Mouse (Mus musculus) kidney, postnatal 10 days (tissue): Measurements from ENCODE around the gene Etfbkmt.
"Not testable (repeated sequence)": the region's sequence is repeated elsewhere in the genome, so short reads cannot be mapped to it uniquely, and the experiment has no call there.

ENCODE experiments used
- DNase-seq: peaks from one replicate; pipeline ENCODE4 v3.0.0; 2021; ENCODE audit warnings: mixed read lengths

Etfbkmt gene

DNA sequence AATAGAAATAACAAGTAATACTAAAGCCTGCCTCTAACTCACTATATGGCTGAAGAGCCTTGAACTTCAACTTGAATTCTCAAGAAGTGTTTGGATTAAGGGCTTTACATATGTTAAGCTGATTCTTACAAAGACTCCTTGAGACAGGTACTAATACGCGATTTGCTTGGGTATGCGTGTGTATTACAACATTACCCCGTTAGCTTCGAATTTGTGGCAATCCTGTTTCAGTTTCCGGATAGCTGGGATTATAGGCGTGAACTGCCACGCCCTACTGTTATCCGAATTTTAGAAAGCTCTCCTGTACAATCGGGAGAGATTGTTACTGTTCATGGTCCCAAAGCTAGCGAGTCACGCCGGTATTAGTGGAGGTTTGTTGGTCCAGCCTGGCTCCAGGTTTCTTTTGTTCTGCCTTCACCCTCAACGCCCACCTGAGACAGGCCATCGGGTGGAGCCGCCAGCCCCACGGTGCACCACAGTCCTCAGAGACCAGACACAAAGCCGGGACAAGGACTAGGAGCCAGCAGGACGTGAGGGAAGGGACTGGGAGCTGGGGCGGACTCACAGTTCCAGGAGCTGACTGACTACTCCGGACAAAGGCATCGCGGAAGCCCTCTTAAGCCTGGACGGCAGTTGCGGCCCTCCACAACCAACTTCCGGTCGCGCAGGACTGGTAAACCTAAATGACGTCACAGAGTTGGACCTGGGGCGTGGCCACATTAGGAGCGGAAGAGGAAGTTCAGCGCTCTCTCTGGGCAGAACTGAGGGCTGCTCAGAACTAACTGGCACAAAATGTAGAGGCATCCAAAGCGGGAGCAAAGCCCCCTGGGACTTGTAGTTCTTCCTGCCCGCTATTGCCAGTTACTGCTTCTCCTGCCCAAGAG is 48.6 kb downstream of the Etfbkmt start, which contains the start of gene Amn1:
TSS of gene Amn1 (minus strand) at position 672 of the 884 bp plus-strand sequence.
- DNase-seq = peak; percentile 98

- DNase-seq = no peak
Measured at GRCm38 (mm10) chr6:149188925-149189257, 49.2 kb downstream of the Etfbkmt start.

DNA sequence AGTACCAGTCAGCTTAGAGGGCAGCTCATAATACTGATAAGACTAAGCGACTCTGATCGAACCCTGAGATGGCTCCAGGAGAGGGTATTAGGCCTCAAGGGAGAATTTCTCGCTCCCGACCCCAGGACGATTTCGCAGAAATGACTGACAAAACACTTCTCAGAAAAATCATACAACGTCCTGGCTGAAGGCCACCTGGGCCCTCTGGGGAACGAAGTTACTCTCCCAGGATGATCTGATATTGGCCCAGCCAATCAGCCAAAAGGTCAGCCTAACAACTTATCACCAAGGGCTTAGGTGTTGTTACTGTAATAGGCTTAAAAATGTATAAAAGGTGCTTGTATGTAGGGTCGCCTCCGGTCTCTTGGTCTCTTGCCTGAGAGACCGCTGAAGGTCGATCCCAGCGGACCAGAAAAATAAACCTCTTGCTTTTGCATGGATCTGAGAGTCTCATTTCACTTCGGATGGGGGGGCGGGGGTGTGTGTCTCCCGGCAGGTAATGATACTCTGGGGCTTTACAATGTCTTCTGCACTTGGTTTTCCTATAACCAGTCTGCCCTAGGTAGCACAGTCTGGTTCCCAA is 49.8 kb downstream of the Etfbkmt start:
- DNase-seq = peak; percentile 23

GRCm38 (mm10) chr6:149191951-149192350 is 52.3 kb downstream of the Etfbkmt start:
- DNase-seq = not testable (repeated sequence)

DNA sequence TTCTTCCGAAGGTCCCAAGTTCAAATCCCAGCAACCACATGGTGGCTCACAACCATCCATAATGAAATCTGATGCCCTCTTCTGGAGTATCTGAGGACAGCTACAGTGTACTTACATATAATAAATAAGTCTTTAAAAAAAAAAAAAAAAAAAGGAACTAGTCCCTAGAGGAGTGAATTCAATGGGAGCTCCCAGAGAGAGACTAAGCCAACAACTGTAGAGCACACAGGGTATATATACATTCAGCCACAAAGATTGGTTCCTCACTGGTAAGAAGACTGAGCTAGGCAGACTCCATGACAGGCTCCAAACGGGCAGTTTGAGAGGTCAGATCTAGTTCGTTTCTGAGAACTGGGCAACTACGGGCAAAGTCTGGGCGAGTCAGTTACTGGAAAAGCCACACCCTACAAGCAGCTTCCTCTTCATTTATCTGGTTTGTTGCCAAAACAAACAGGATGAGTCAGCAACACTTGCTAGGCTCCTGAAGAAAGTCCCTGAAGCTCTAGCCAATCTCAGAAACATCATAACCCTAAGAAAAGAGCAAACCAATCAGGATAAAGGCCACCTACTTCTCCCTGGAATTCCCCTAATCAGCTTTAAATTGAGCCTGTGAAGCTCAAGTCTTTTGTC is 53.7 kb downstream of the Etfbkmt start:
- DNase-seq = no peak

- no peak for DNase-seq
Measured at GRCm38 (mm10) chr6:149197116-149197515, 57.5 kb downstream of the Etfbkmt start.

DNA sequence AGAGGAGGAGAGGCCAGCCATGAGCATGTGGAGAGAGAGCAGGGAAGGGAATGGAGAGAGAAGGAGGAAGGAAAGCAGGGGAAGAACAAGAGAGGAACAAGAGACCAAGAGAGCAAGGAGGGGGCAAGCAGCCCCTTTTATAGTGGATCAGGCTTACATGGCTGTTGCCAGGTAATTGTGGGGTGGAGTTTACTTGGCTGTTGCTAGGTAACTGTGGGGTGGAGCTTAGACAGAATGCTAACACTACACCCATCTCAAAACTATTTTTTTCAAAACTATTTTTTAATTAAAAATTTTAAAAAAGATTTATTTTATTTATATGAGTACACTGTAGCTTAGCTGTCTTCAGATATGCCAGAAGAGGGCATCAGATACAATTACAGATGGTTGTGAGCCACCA is 58.9 kb downstream of the Etfbkmt start:
- DNase-seq = no peak
